Mouse (Mus musculus) kidney, adult 9 months (tissue): ENCODE data around the gene Hspb7.

Experiments used
- DNase-seq: peaks from one replicate; pipeline ENCODE4 v3.0.0; 2022

Gene Hspb7

GRCm38 (mm10) chr4:141420192-141420829, at the start of gene Hspb7:
TSS of gene Hspb7 (plus strand) at chr4:141420779.
- DNase-seq = no peak

GRCm38 (mm10) chr4:141372426-141372825, 48.2 kb upstream of the Hspb7 start:
- no peak for DNase-seq

DNA sequence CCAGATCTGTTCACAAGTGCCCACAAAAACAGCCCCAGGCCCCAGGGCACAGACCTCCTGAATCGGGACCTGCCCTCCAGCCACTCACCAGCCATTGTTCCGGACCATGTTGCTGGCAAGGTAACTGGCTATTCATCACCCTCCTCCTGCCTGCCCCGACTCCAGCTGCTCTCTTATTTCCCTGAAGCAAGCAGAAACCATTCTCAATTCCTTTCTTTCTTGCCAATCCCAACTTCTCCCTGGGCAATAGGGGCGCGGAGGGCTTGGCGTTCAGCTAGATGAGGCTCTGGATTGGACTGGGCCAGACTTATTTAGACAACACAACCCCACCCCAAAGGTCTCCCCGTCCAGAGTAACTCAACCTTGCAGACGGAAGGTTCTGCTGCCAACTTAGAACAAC, 40.9 kb upstream of the Hspb7 start:
- DNase-seq = no peak

DNA sequence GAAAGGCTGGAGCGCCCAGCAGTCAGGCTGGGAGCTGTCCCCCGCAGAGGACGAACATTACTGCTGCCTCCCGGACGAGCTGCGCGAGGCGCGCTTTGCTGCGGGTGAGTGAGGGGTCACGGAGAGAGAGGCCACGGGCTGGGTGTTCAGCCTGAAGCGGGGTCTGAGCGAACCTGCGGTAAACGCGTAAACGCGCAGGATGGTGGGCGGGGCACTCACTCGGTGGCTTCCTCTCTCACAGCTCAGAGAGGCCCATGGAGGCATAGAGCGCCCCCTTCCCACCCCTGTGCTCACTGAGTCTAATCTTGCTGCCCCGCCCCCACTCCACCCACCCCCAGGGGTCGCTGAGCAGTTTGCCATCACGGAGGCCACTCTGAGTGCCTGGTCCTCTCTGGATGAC, 38.2 kb upstream of the Hspb7 start:
- no peak for DNase-seq

DNA sequence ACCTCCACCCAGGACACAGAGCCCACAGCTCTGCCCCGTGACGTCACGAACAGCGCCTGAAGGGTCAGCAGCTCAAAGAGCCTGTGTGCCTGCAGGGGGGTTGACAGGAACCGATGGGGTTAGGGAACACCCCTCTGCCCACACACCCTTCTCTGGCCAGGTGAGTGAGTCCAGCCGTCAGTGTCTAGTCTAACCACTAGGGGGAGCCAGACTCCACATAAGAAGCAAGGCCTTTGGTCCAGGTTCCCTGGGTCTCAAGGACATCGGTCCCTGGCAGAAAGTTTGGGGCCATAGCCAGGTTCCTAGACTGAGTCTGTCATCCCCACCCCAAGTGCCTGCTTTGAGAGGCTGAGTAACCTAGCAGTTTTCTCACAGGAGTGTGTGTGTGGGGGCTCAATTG, 35.3 kb upstream of the Hspb7 start:
- DNase-seq = peak; percentile 70

DNA sequence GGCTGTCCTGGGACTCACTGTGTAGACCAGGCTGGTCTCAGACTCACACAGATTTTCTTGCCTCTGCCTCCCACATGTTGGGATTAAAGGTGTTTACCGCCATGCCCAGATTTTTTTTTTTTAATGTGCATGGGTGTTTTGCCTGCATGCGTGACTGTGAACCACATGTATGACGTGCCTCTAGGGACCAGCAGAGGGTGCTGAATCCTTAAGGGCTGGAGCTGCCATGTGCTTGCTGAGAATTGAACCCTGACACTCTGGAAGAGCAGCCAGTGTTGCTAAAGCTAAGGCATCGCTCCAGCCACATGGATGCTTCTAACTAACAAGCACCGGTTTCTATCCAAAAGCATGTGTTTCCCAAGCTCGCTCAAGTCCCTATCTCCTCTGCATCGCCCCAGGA, 34.4 kb upstream of the Hspb7 start:
- no peak for DNase-seq

GRCm38 (mm10) chr4:141387093-141387784, 33.3 kb upstream of the Hspb7 start:
- peak; percentile 90 for DNase-seq

GRCm38 (mm10) chr4:141387933-141388332, 32.6 kb upstream of the Hspb7 start:
- no peak for DNase-seq

GRCm38 (mm10) chr4:141389366-141390150, 31.0 kb upstream of the Hspb7 start:
- peak; percentile 38 for DNase-seq

GRCm38 (mm10) chr4:141391293-141391692, 29.3 kb upstream of the Hspb7 start:
- DNase-seq = no peak

DNA sequence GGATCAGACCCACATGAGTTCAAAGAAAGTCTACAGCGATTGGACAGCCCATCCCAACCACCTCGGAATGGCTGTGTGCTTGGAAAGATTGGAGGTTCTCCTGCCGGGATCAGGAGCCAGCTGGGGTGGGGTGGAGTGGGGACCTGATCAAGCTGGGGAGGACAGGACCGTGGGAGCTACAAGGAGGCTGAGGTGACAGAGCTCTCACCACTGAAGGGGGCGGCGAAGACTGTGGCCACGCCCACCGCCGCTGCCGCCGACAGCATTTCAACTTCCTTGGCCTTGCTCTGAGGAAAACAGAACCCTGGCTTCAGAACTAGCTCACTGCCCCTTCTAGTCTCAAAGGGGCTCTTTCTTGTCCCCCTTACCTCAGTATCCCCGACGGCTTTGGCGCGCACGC, 25.8 kb upstream of the Hspb7 start:
- no peak for DNase-seq

- no peak for DNase-seq
Measured at GRCm38 (mm10) chr4:141397861-141398260, 22.7 kb upstream of the Hspb7 start.

- DNase-seq = peak; percentile 66
Measured at GRCm38 (mm10) chr4:141398545-141398944, 22.0 kb upstream of the Hspb7 start, which contains the start of gene Clcnka. TSS of gene Clcnka (minus strand) at chr4:141398724.

DNA sequence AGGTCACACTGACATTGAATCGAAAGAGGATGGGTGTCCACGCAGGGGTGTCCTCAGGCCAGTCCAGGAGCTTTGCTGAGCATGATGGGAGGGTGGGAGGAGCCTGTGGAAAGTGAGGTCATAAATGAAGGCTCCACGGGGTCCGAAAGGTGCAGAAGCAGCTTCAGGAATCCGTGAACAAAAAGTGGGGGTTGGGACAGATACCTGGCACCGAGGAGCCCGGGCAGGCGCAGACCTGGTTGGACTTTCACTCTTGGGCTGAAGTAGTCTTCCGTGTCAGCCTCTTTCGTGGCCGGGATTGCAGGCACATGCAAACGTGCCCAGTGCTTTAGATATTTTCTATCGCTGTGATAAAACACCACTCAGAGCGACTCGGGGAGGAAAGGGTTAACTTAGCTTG, 20.4 kb upstream of the Hspb7 start:
- peak; percentile 86 for DNase-seq

GRCm38 (mm10) chr4:141404518-141405313, 15.9 kb upstream of the Hspb7 start:
- peak; percentile 92 for DNase-seq

- DNase-seq = no peak
Measured at GRCm38 (mm10) chr4:141405314-141405622, 15.3 kb upstream of the Hspb7 start.

DNA sequence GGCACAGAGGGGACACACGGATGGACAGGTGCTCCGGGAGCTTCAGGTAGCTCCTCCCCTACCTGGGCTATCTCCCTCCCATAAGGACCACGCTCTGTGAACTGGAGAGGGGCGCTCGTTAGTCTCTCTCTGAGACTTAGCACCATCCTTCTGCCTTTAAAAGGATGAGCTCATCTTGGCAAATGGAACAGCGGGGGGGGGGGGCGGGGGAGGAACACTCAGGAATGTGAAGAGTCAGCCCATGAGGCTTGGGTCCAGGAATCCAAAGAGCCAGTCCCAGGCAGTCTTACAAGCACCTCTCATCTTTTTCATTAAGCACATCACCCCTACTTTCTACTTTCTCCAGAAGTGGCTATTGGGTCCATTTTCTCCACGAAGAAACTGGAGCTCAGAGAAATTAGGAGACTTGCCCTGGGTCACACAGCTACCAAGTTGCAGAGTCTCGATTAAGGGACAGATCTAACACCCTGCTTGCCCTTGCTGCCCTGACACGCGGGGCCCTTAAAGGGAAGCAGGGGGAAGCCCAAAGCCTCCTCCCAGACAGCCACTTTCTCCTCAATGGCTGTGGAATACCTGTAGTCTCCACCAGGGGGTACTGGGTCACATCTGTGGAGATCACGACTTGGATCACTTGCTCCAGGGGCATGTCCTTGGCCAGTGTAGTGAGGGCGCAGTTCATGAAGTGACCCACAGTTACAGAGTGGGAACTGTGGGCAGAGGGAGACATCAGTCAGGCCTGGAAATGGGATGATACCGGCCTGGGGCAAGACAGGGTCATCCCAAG, 13.9 kb upstream of the Hspb7 start:
- peak; percentile 66 for DNase-seq

DNA sequence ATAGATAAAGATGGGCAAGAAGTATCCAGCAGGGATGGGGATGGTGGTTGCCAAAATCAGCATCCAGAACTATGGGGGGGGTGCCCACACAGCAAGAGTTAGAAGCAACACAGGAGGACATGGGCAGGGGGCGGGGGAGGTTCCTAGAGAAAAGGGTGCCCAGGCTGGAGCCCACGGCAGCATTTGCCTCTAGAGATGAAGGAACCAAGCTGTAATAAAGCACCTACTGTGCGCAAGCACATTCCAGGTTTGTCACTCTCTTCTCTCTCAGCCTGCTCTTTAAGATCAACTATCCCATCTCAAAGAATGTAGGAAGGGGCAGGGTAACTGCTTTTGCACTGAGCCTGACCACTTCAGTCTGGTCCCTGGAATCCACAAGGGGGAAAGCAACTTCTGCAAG, 12.0 kb upstream of the Hspb7 start:
- DNase-seq = no peak

GRCm38 (mm10) chr4:141411430-141411992, 9.1 kb upstream of the Hspb7 start:
- DNase-seq = no peak

- DNase-seq = peak; percentile 74
Measured at GRCm38 (mm10) chr4:141415924-141416323, 4.7 kb upstream of the Hspb7 start, which contains the start of gene Clcnkb. TSS of gene Clcnkb (minus strand) at chr4:141416014.

GRCm38 (mm10) chr4:141419398-141420191, 984 bp upstream of the Hspb7 start:
- no peak for DNase-seq
